Mouse (Mus musculus) forebrain, postnatal 0 days (tissue): ENCODE measurements around the gene Robo1. TPM values are rescaled to one million over a fixed set of nuclear protein-coding genes. Genes with fewer than 3 reads are reported as not detected.

Experiments used
- ATAC-seq: fragments of 200-750 bp; cut with Nextera tagmentation; 2 replicates; pipeline ENCODE4 v1.8.0; 2017; ENCODE audit warnings: mild to moderate bottlenecking, moderate library complexity
- DNase-seq: peaks from one replicate; pipeline ENCODE4 v3.0.0-alpha.2; 2015
- H3K27ac ChIP-seq: fragments of 300-500 bp; sonication (generic); 2 replicates; pipeline ENCODE4 v1.5.1; 2014; ENCODE audit warnings: low read depth, mild to moderate bottlenecking, antibody characterized with exemption, low read length, moderate library complexity, mixed read lengths
- H3K27me3 ChIP-seq: fragments of 300-500 bp; sonication (generic); 2 replicates; pipeline ENCODE4 v1.6.1; 2014; ENCODE audit warnings: mild to moderate bottlenecking, low read length, mixed read lengths; ENCODE audit not compliant: insufficient read depth
- H3K36me3 ChIP-seq: fragments of 300-500 bp; sonication (generic); 2 replicates; pipeline ENCODE4 v1.6.1; 2014; ENCODE audit warnings: mild to moderate bottlenecking, moderate library complexity; ENCODE audit not compliant: insufficient read depth
- H3K4me1 ChIP-seq: fragments of 300-500 bp; sonication (generic); 2 replicates; pipeline ENCODE4 v1.6.1; 2014; ENCODE audit warnings: antibody characterized with exemption; ENCODE audit not compliant: insufficient read depth
- H3K4me2 ChIP-seq: fragments of 300-500 bp; sonication (generic); 2 replicates; pipeline ENCODE4 v1.6.1; 2014; ENCODE audit warnings: low read depth, mild to moderate bottlenecking, moderate library complexity
- H3K4me3 ChIP-seq: fragments of 300-500 bp; sonication (generic); 2 replicates; pipeline ENCODE4 v1.5.1; 2014; ENCODE audit warnings: low read depth, low read length, mixed read lengths
- H3K9ac ChIP-seq: fragments of 300-500 bp; sonication (generic); 2 replicates; pipeline ENCODE4 v1.6.1; 2014; ENCODE audit warnings: mild to moderate bottlenecking
- H3K9me3 ChIP-seq: fragments of 300-500 bp; sonication (generic); 2 replicates; pipeline ENCODE4 v1.6.1; 2016; ENCODE audit warnings: low read length
- CTCF ChIP-seq: sonication (generic); IDR thresholded peaks from 2 replicates; pipeline ENCODE4 v1.5.1; 2016; ENCODE audit warnings: antibody characterized with exemption, control low read depth, low read depth
- WGBS: fragments of 180-500 bp; shearing (Covaris S2); extraction: QIAGEN DNeasy Blood & Tissue Kit; methylation state at CpG from one replicate; pipeline ENCODE4 v1.1.7; 2014; 5-methylcytosine and 5-hydroxymethylcytosine counted together
- polyA plus RNA-seq: library from polyadenylated mRNA; unstranded; fragments of >200 nt; fragmentation: Nextera tagmentation; extraction: Ambion mirVana; gene quantifications from 2 replicates; pipeline ENCODE4 v1.2.1, GENCODE M21; 2015
- total RNA-seq: library from RNA; depleted of rRNA; stranded (reverse); fragments of >200 nt; gene quantifications from 2 replicates; pipeline ENCODE4 v1.2.3, GENCODE M21; 2014

Gene Robo1
- total and polyA plus RNA-seq, 2 experiments from 2014 or later = 29.0 to 129 TPM

DNA sequence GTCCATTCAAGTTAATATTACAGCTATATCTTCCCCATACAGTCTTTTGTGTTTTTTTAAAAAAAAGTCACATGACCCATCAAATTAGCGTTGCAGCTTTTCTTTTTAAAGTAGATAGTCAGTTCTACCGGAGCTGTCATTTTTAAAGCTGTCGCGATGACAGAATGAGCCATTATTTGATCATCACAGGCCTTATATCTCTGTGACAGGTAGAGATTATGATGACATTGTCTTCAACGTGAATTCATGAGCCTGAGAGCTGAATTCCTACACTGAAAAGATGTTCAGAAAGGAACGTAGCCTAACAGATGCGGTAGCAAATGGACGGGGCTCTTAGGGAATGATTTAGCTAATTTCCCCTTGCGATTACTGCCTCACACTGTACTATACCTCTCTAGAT is 581.3 kb downstream of the Robo1 start:
- no peak for TF ChIP-seq CTCF
- Histone ChIP-seq H3K9me3 (no peaks in the 10 kb centered on the region), H3K4me1 (peaks cover 7% of the 10 kb centered on the region), H3K36me3 (no peaks in the 10 kb centered on the region), H3K9ac (no peak overlapping the region), H3K4me2 (no peak overlapping the region), H3K27ac (no peak overlapping the region), H3K27me3 (no peaks in the 10 kb centered on the region), H3K4me3 (no peak overlapping the region)
- DNase-seq (no peak), ATAC-seq (peak; percentile 82; the same call in 1 of the 2 replicates)
- WGBS = 69% methylated on average over 9 of the region's 9 CpGs

DNA sequence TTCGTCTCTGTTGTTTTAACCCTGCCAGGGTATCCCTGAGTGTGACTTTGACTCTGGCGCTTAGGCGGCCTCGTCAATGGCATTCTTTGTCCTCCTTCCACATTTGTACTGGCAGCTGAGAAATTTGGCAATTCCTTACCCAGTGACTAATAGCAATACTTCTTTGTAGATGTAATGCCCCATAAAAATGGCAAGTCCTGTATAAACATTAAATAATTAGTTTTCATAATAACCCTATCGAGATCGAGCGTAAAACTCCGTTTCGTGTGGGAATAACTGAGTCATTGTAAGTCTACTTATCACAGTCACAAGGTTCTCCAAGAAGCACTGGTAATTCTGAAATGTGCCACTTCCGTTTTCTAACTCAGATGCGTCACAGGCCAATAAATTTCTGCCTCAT is 589.0 kb downstream of the Robo1 start:
- ATAC-seq = no peak
- Histone ChIP-seq H3K9ac (no peak overlapping the region), H3K27me3 (no peaks in the 10 kb centered on the region), H3K4me1 (no peaks in the 10 kb centered on the region; the same call in 1 of the 2 replicates), H3K4me3 (no peak overlapping the region), H3K36me3 (no peaks in the 10 kb centered on the region), H3K4me2 (no peak overlapping the region), H3K9me3 (no peaks in the 10 kb centered on the region), H3K27ac (no peak overlapping the region)
- DNase-seq = no peak
- TF ChIP-seq CTCF = no peak
- WGBS = 49% methylated on average over 11 of the region's 11 CpGs

DNA sequence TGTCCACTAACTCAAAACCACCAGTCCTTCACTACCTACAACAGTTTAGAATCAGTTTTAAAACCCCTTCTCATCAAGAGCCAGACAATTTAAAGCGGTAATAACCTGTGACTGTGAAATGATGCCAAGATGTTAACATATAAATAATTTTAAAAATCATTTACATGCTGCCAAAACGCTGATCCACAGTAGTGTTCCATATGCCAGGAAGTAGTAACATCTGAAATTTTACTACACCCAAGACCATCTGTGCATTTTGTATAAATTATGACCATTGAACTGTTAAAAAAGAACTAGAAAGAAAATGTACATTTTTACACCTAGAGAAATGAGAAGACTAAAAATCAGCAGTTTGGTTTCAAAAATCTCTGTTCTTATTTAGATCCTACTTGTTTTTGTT is 600.8 kb downstream of the Robo1 start:
- 57% methylated on average over 2 of the region's 2 CpGs for WGBS
- no peak for TF ChIP-seq CTCF
- no peaks in the 10 kb centered on the region for H3K27me3 ChIP-seq
- no peak overlapping the region for H3K9ac ChIP-seq
- no peaks in the 10 kb centered on the region for H3K36me3 ChIP-seq
- H3K4me1 ChIP-seq = no peaks in the 10 kb centered on the region
- no peak overlapping the region for H3K27ac ChIP-seq
- ATAC-seq = no peak
- DNase-seq = no peak
- no peak overlapping the region for H3K4me2 ChIP-seq
- no peak overlapping the region for H3K4me3 ChIP-seq
- H3K9me3 ChIP-seq = no peaks in the 10 kb centered on the region

- WGBS = 50% methylated on average over 5 of the region's 5 CpGs
- Histone ChIP-seq H3K27ac (no peak overlapping the region), H3K36me3 (no peaks in the 10 kb centered on the region), H3K4me2 (no peak overlapping the region), H3K27me3 (no peaks in the 10 kb centered on the region), H3K9me3 (no peaks in the 10 kb centered on the region), H3K4me1 (no peaks in the 10 kb centered on the region), H3K4me3 (no peak overlapping the region), H3K9ac (no peak overlapping the region)
- ATAC-seq (peak; percentile 56; the same call in 1 of the 2 replicates), DNase-seq (peak; percentile 73)
- no peak for TF ChIP-seq CTCF
Measured at GRCm38 (mm10) chr16:72913134-72913533, 605.0 kb downstream of the Robo1 start.

GRCm38 (mm10) chr16:72914068-72914630 is 606.0 kb downstream of the Robo1 start:
- H3K4me1 ChIP-seq = no peaks in the 10 kb centered on the region
- H3K27ac ChIP-seq = no peak overlapping the region
- 69% methylated on average over 4 of the region's 4 CpGs for WGBS
- no peak for DNase-seq
- H3K4me3 ChIP-seq = no peak overlapping the region
- no peaks in the 10 kb centered on the region for H3K27me3 ChIP-seq
- H3K4me2 ChIP-seq = no peak overlapping the region
- no peaks in the 10 kb centered on the region for H3K36me3 ChIP-seq
- no peaks in the 10 kb centered on the region for H3K9me3 ChIP-seq
- H3K9ac ChIP-seq = no peak overlapping the region
- TF ChIP-seq CTCF = no peak
- peak; percentile 36; the same call in 1 of the 2 replicates for ATAC-seq

- DNase-seq (no peak), ATAC-seq (no peak)
- no peak overlapping the region for H3K9ac ChIP-seq
- peaks cover 14% of the 10 kb centered on the region for H3K4me1 ChIP-seq
- no peak overlapping the region for H3K27ac ChIP-seq
- H3K4me2 ChIP-seq = no peak overlapping the region
- no peaks in the 10 kb centered on the region for H3K9me3 ChIP-seq
- H3K36me3 ChIP-seq = no peaks in the 10 kb centered on the region
- WGBS = 76% methylated on average over 3 of the region's 3 CpGs
- TF ChIP-seq CTCF = no peak
- H3K4me3 ChIP-seq = no peak overlapping the region
- no peaks in the 10 kb centered on the region for H3K27me3 ChIP-seq
Measured at GRCm38 (mm10) chr16:72920013-72920412, 611.9 kb downstream of the Robo1 start.

GRCm38 (mm10) chr16:72924423-72925224 is 616.5 kb downstream of the Robo1 start:
- peak; percentile 88 for ATAC-seq
- no peak overlapping the region for H3K9ac ChIP-seq

More at GRCm38 (mm10) chr16:72924423-72925224, 616.5 kb downstream of the Robo1 start:
- Histone ChIP-seq H3K36me3 (no peaks in the 10 kb centered on the region), H3K4me1 (peaks cover 14% of the 10 kb centered on the region), H3K27me3 (no peaks in the 10 kb centered on the region; the same call in 1 of the 2 replicates), H3K27ac (0 out of 2 replicates have a peak overlapping the region, but pooled peaks have one; percentile 15), H3K9me3 (no peaks in the 10 kb centered on the region), H3K4me2 (peak overlapping the region; percentile 42), H3K4me3 (0 out of 2 replicates have a peak overlapping the region, but pooled peaks have one; percentile 14)
- DNase-seq = peak; percentile 82
- 6% methylated on average over 15 of the region's 15 CpGs for WGBS
- TF ChIP-seq CTCF = no peak
